19 mouse cellular contexts compared by ENCODE assay signal in genomic region chr12:49375427-49376317, GRCm38 (mm10). TPM values are rescaled to one million over a fixed set of nuclear protein-coding genes. Genes with fewer than 3 reads are reported as not detected.
DNase-seq lines count a peak whose midpoint lies in the region; ATAC-seq and TF ChIP-seq lines count a peak whose summit lies in the region.
"Had no signal": no experiment of that assay in that cellular context is flagged by ENCODE, and none has a peak within 500 bp of the region (broad histone marks: within the 10 kb centered on the region; RNA-seq: fewer than 3 reads in every experiment).

No protein-coding gene starts in this region.

- intact Hi-C loops in left cerebral cortex, postnatal 14 days (cut with DNase I) = loop anchor here (10.0 kb wide), 2 partner anchors 709 to 1969 kb away; partner anchors contain the start of gene G2e3

- H3K9me3 ChIP-seq in embryonic facial prominence, embryonic 14.5 days (ENCODE audit: control insufficient read depth, low read length) = no peaks in the 10 kb centered on the region
- H3K9me3 ChIP-seq: heart, embryonic 12.5 days; hindbrain, embryonic 12.5 days had no signal

- peaks cover 97% of the 10 kb centered on the region for H3K27me3 ChIP-seq in embryonic facial prominence, embryonic 14.5 days (replicated peaks; ENCODE audit: control insufficient read depth, insufficient read depth, low read length)
- H3K27me3 ChIP-seq: CH12.LX had no signal

- H3K4me1 ChIP-seq in cortical plate, adult 2 months (ENCODE audit: control insufficient read depth, insufficient read depth, low read length) = peaks cover 3% of the 10 kb centered on the region; the same call in 1 of the 2 replicates
- H3K4me1 ChIP-seq in embryonic facial prominence, embryonic 14.5 days (ENCODE audit: control insufficient read depth, insufficient read depth, low read length) = no peaks in the 10 kb centered on the region
- H3K4me1 ChIP-seq: hindbrain, embryonic 12.5 days had no signal

- no peak for TF ChIP-seq CTCF in cortical plate, adult 2 months (IDR thresholded peaks at IDR 0.05; ENCODE audit: extremely low read depth, insufficient read depth, low read length)

- peak; percentile 28 to 40 for DNase-seq in left cerebral cortex, postnatal 14 days (ENCODE audit: low spot score in 2 of 2)
- DNase-seq in left cerebral cortex, adult 8-10 months (ENCODE audit: low spot score in 2 of 2) = no peak
- DNase-seq in embryonic facial prominence, embryonic 14.5 days (ENCODE audit: low spot score) = no peak
- peak; percentile 22 to 50 for DNase-seq in layer of hippocampus, postnatal 25 days (ENCODE audit: extremely low spot score in 1 of 2, low spot score in 1 of 2)
- no peak for DNase-seq in lung, adult 18-20 months
- no peak for DNase-seq in gastrocnemius, adult 18-20 months (ENCODE audit: low spot score)
- DNase-seq: gastrocnemius, adult 2 months; kidney, adult 8-10 months; liver; thymus, postnatal 4 days had no signal

- H3K36me3 ChIP-seq in embryonic facial prominence, embryonic 14.5 days (ENCODE audit: control insufficient read depth, insufficient read depth, low read length) = no peaks in the 10 kb centered on the region
- H3K36me3 ChIP-seq: heart, embryonic 12.5 days; hindbrain, embryonic 12.5 days had no signal

- H3K4me3 ChIP-seq in cortical plate, adult 2 months (ENCODE audit: insufficient read depth, low read length) = peak overlapping the region; percentile 40
- H3K4me3 ChIP-seq in embryonic facial prominence, embryonic 14.5 days (ENCODE audit: low read depth, low read length) = no peak overlapping the region
- H3K4me3 ChIP-seq: erythroblast, embryonic 14.5 days; hindbrain, embryonic 12.5 days had no signal

- 5% methylated on average over 15 of the region's 15 CpGs for WGBS in embryonic facial prominence, embryonic 14.5 days

- H3K27ac ChIP-seq in cortical plate, adult 2 months (ENCODE audit: insufficient read depth, low read length) = peak overlapping the region; percentile 99
- H3K27ac ChIP-seq in embryonic facial prominence, embryonic 14.5 days (replicated peaks; ENCODE audit: low read depth, low read length) = no peak overlapping the region
- H3K27ac ChIP-seq: gastrocnemius, adult 2 months; hindbrain, embryonic 12.5 days; stomach, postnatal 0 days had no signal

- H3K9ac ChIP-seq in embryonic facial prominence, embryonic 14.5 days (ENCODE audit: low read depth, low read length) = no peak overlapping the region
- H3K9ac ChIP-seq: heart, embryonic 12.5 days; hindbrain, embryonic 12.5 days had no signal

- no peak overlapping the region for H3K4me2 ChIP-seq in embryonic facial prominence, embryonic 14.5 days (ENCODE audit: low read depth, low read length)

- peak; percentile 58; the same call in 1 of the 2 replicates for ATAC-seq in embryonic facial prominence, embryonic 14.5 days (ENCODE audit: low read depth)
- ATAC-seq: Patski had no signal

- TF ChIP-seq POLR2A in cortical plate, adult 2 months (IDR thresholded peaks at IDR 0.05; ENCODE audit: extremely low read depth, insufficient read depth, low read length) = no peak

RNA-seq across cellular contexts. Expression of gene Foxg1, which starts 6.8 kb away (rescaled TPM):
- total RNA-seq in left cerebral cortex, postnatal 14 days (2021) = 100 to 1,000 TPM; 102 to 128 TPM
- 100 to 1,000 TPM in 1 of 4 experiments, 10 to 100 TPM in 3; 89.6 to 102 (median 96.9) TPM for total RNA-seq in left cerebral cortex, adult 8-10 months (2022)
- 61.2 and 63.1 TPM in 2 replicates for polyA plus RNA-seq in cortical plate, adult 2 months (2012; rRNA removed)
- 0.81 and 1.4 TPM in 2 replicates for polyA plus RNA-seq in embryonic facial prominence, embryonic 14.5 days (2014; fragmentation: Nextera tagmentation; extraction: Ambion mirVana)
- 100 to 1,000 TPM; 148 to 181 TPM for total RNA-seq in layer of hippocampus, postnatal 25 days (2021)
- total RNA-seq in gastrocnemius, adult 18-20 months (2021) = not detected
- total RNA-seq: CH12.LX; gastrocnemius, adult 2 months had no signal
- polyA plus RNA-seq: neural tube, embryonic 14.5 days; Patski; stomach, postnatal 0 days had no signal

RNA-seq across cellular contexts. Expression of gene Gm43517, which starts 9.3 kb away (rescaled TPM):
- 1 to 10 TPM; 7.5 to 7.8 TPM for total RNA-seq in left cerebral cortex, postnatal 14 days (2021)
- 1 to 10 TPM; 5.9 to 7.2 (median 6.5) TPM for total RNA-seq in left cerebral cortex, adult 8-10 months (2022)
- 2.1 and 2.3 TPM in 2 replicates for polyA plus RNA-seq in cortical plate, adult 2 months (2012; rRNA removed)
- polyA plus RNA-seq in embryonic facial prominence, embryonic 14.5 days (2014; fragmentation: Nextera tagmentation; extraction: Ambion mirVana) = not detected in 2 replicates
- 10 to 100 TPM in 1 of 2 experiments, 1 to 10 TPM in 1; 7.1 to 13.1 TPM for total RNA-seq in layer of hippocampus, postnatal 25 days (2021)
- not detected for total RNA-seq in gastrocnemius, adult 18-20 months (2021)
- total RNA-seq: CH12.LX; gastrocnemius, adult 2 months had no signal
- polyA plus RNA-seq: erythroblast, embryonic 14.5 days; heart, embryonic 12.5 days; lung, embryonic 16.5 days; neural tube, embryonic 14.5 days; Patski; stomach, postnatal 0 days had no signal

Comparison
In these comparisons a context has a peak if more than half of its experiments do, and no peak if none do; other contexts are left out.
1. DNase-seq: peak in left cerebral cortex, postnatal 14 days (2 of 2) and layer of hippocampus, postnatal 25 days (2 of 2); none in left cerebral cortex, adult 8-10 months (0 of 2), embryonic facial prominence, embryonic 14.5 days (single experiment), lung, adult 18-20 months (0 of 2) and gastrocnemius, adult 18-20 months (single experiment).
2. RNA of gene Foxg1, which starts 6.8 kb away (total RNA-seq): 148 to 181 TPM in layer of hippocampus, postnatal 25 days, 102 to 128 TPM in left cerebral cortex, postnatal 14 days and 89.6 to 102 TPM in left cerebral cortex, adult 8-10 months; not detected in gastrocnemius, adult 18-20 months; every median in the first group is over 10 times any median in the second.
3. RNA of gene Gm43517, which starts 9.3 kb away (total RNA-seq): 7.1 to 13.1 TPM in layer of hippocampus, postnatal 25 days, 7.5 to 7.8 TPM in left cerebral cortex, postnatal 14 days and 5.9 to 7.2 TPM in left cerebral cortex, adult 8-10 months; not detected in gastrocnemius, adult 18-20 months; every median in the first group is over 4 times any median in the second.